Mouse (Mus musculus): ENCODE results near the gene Pigk.
"Not testable (repeated sequence)": the region's sequence is repeated elsewhere in the genome, so short reads cannot be mapped to it uniquely, and the experiment has no call there.

Pigk gene

GRCm38 (mm10) chr3:152763139-152763882, 49.4 kb downstream of the Pigk start:
- peak; percentile 63 to 81 for DNase-seq (ENCODE audit: inconsistent age in 2 of 2, low spot score in 1 of 2)

GRCm38 (mm10) chr3:152764516-152765312, 50.8 kb downstream of the Pigk start:
- DNase-seq (ENCODE audit: inconsistent age in 2 of 2, low spot score in 1 of 2) = no peak

DNA sequence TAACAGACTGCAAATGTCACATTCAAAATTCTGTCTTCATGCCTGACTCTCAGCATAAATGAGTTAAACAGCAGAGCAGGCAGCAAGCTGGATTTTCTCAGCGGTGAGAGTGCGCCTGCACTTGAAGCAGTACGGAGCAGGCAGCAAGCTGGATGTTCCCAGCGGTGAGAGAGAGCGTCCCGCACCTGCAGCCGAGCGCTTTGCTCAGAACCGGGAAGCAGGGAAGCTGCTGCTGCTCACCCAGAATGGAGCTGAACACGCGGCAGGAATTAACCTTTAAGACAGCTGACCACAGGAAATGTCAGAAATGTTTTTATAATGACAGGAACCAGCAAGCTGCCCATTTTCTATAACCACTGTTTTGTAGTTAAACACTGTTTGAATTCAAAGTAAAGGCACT, 53.6 kb downstream of the Pigk start:
- no peak for DNase-seq (ENCODE audit: inconsistent age in 2 of 2, low spot score in 1 of 2)

DNA sequence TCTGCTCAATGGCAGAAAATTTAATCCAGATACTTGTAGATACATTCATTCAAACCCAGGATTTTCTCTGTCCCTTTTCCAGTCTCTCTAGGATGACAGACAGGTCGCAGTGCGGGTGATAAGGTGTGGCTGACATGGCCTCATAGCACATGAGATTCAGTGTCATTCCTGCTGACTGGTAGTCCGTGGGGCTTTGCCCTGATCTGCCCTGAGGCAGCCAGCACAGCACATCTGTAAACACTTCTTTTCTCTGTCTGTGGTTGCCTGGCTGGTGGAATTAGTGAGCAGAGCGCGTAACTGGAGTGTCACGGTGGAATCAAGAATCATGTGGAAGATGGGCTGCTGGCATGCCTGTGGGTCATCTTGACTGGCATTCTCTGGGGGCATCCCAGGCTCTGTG, 56.2 kb downstream of the Pigk start:
- no peak for DNase-seq (ENCODE audit: inconsistent age in 2 of 2, low spot score in 1 of 2)

DNA sequence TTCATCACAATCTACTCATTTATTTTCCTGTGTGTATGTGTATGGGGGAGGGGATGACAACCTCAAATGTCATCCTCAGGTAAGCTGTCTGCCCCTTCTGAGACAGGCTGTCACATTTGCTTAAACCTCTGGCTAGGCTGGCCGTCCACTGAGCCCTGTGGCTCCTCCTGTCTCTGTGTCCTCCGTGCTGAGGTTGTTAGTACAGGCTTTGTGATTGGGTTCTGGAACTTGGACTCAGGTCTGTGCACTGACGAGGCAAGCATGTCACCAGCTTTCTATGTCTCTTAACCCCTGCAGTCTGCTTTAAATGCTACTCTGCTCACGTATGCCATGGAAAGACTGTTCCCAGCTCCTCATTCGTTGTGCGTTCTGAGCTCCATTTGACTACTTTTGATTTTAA, 62.5 kb downstream of the Pigk start:
- DNase-seq (ENCODE audit: inconsistent age in 2 of 2, low spot score in 1 of 2) = no peak

DNA sequence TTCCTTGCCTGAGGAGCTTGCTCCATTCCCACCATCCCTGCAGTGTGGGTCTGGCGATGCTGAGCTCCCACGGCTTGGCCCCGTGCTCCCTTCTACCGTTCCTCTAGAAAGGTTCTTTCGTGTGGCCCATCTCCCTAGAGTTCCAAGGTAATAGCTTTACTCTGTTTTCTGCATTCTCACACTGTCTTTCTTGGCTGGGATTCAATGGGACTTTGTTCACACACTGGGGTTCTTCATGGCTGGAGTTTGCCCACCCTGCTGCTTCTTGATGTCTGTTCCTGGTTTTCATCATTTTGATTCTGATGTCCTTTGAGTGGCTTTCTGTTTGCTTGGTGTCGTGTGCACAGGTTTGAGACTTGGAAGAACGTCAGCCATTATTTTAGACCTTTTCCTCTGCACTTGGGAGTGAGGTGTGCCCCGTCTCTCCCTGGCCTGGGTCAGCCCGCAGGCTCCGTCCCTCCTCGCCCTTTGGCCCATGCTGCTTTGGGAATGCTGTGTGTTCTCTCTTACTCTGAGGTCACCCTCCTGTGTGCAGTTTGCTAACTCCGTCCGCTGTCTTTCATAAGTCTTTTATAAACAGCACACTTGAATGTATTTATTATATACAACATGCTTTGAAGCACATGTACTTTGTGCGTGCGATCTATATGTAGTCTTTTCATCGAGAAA, 63.1 kb downstream of the Pigk start:
- DNase-seq (ENCODE audit: inconsistent age in 2 of 2, low spot score in 1 of 2) = no peak

GRCm38 (mm10) chr3:152779819-152780218, 65.9 kb downstream of the Pigk start:
- DNase-seq (ENCODE audit: inconsistent age in 2 of 2, low spot score in 1 of 2) = no peak

- peak; percentile 49 to 83 for DNase-seq (ENCODE audit: inconsistent age in 2 of 2, low spot score in 1 of 2)
Observed at GRCm38 (mm10) chr3:152783792-152784191, 69.9 kb downstream of the Pigk start.

DNA sequence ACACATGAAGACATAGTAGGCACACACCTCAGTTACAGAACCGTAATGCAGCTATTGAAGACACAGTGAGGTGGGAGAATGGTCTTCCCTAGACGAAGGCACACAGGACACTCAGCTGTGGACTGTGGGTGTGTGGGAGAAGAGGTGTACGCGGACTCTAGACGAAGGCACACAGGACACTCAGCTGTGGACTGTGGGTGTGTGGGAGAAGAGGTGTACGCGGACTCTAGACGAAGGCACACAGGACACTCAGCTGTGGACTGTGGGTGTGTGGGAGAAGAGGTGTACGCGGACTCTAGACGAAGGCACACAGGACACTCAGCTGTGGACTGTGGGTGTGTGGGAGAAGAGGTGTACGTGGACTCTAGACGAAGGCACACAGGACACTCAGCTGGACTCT, 70.5 kb downstream of the Pigk start:
- not testable (repeated sequence) for DNase-seq (ENCODE audit: inconsistent age in 2 of 2, low spot score in 1 of 2)

DNA sequence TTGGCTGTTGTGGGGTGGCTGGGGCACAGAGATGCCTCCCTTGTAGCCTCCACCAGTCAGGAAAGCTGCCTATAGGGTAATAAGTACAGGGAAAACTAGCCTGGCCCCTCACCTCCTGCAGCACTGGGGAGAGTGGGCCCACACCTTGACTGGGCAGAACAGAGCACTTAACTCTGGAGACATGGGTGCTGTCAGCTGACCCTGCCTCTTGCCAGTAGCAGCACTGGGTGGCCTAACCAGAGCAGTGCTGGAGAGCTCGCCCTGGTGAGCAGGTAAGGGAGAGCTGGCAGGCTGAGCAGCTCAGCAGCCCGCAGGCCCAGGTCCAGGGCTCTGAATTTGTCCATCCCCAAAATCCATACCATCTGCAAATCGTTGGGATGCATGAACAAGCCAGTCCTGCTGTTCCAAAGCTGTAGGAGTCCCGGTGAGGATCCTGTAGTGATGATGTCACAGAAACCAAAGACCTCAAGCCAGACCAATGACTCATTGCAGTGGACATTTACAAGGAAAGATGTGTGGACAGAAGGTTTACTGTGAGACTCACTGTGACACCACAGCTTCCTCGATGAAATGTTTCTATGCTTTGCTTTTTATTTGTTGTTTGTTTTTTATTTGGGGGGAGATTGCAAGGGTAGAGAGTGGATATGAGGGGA, 74.5 kb downstream of the Pigk start:
- not testable (repeated sequence) for DNase-seq (ENCODE audit: inconsistent age in 2 of 2, low spot score in 1 of 2)

DNA sequence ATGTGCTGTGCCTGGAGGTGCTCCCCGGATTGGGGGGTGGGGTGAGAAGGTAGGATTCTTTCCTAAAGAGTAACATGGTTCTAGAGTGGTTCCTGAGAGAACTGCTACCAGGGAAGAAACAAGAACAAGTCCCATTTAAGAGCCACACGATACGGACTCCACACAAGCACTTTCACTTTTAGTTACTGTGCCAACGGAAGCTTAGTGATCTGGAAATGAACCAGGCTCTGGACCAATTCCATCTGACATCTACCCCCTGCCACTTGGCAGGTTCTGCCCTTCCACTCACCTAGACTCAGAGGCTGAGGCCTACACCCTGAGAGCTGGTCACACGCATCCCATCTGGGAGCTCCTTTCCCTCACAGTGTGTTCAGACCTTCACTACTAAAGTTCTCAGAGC, 78.7 kb downstream of the Pigk start:
- no peak for DNase-seq (ENCODE audit: inconsistent age in 2 of 2, low spot score in 1 of 2)

DNA sequence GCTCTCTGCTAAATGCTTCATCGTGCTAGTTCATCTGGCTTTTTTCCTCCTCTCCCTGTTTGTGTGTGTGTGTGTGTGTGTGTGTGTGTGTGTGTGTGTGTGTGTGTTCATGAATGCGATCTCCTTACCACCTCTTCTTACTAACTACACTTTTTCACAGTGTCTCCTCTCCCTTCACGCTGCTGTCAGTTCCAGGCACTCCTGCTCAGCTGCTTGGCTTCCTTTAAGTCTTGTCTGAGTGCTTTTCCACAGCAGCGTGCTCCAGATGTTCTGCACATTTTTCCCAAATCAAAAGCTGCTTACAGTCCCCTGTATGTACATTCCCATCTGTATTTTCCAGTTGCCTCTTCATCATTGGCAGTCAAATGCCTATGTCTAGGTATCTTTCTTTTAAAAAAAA, 79.1 kb downstream of the Pigk start:
- no peak for DNase-seq (ENCODE audit: inconsistent age in 2 of 2, low spot score in 1 of 2)

DNA sequence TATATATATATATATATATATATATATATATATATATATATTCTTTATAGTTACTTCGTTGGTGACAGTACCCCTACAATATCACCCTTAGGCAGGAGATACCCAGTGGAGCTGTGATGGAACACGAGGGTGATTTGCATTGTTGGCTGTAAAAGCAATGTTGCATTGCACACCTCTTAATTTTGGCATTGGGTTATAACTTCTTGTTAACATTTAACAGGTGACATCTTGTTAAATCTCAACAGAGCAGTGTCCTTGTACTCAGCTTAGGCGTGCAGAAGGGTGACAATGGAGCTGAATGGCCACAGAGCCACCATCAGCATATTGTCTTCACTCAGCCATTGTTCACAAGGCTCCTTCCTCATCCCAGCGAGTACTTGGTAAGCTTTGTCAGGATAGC, 82.3 kb downstream of the Pigk start:
- no peak for DNase-seq (ENCODE audit: inconsistent age in 2 of 2, low spot score in 1 of 2)

DNA sequence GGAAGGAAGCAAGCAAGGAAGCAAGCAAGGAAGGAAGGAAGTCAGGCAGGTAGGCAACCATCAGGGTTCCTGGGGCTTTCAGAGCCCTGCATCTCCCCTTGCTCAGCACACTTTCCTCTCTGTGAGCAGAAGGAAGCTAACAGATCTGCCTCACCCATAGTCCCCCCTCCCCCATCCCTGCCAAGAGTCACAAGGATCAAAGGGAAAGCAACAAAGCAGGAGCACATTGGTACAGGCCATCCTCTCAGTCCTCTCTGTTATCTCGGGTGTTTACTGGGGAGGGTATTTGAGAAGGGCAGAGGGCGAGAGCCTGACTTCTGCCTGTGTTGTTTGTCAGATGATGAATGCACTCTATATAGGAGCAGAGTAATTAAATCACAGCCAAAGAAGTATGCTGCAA, 83.5 kb downstream of the Pigk start:
- DNase-seq (ENCODE audit: inconsistent age in 2 of 2, low spot score in 1 of 2) = no peak

DNA sequence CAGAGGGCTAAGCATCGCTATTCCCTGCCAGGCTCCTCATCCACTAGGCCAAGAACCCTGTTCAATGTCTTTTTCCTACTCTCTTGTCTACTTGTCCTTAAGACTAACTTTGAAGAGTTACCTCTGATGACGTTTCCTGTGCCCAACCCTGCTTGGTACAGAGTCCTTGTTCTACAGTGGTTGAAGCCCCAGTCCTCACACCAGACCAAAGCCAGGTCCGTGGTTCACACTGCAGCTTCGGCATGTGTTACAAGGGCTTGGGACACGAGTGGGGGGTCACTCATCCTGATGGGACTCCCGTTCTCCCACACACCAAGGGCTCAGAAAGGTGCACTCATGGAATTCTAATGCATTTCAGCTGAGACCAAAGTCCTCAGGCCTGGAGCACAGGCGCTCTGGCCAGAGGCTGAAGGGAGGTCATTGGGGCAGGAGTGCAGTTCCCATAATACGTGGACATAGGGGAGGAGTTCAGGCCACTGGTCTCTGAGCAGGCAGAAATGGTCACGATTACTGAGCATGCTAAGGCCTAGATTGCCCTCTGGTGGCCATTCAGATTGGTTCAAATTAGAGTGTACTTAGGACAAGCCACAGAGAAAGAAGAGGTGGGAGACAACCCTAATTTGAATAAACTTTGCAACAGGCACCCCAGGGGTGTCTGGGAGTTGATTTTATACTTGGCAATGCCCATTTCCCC, 86.0 kb downstream of the Pigk start:
- peak in 1 of 2 experiments; percentile 77 for DNase-seq (ENCODE audit: inconsistent age in 2 of 2, low spot score in 1 of 2)

GRCm38 (mm10) chr3:152813905-152814304, 100.0 kb downstream of the Pigk start:
- peak; percentile 52 to 71 for DNase-seq (ENCODE audit: inconsistent age in 2 of 2, low spot score in 1 of 2)

- DNase-seq (ENCODE audit: inconsistent age in 2 of 2, low spot score in 1 of 2) = no peak
Observed at GRCm38 (mm10) chr3:152815110-152815509, 101.2 kb downstream of the Pigk start.

GRCm38 (mm10) chr3:152820406-152820805, 106.5 kb downstream of the Pigk start:
- DNase-seq (ENCODE audit: inconsistent age in 2 of 2, low spot score in 1 of 2) = no peak

GRCm38 (mm10) chr3:152821202-152821601, 107.3 kb downstream of the Pigk start:
- DNase-seq (ENCODE audit: inconsistent age in 2 of 2, low spot score in 1 of 2) = peak; percentile 73 to 88

GRCm38 (mm10) chr3:152831377-152831776, 117.5 kb downstream of the Pigk start:
- no peak for DNase-seq (ENCODE audit: inconsistent age in 2 of 2, low spot score in 1 of 2)

DNA sequence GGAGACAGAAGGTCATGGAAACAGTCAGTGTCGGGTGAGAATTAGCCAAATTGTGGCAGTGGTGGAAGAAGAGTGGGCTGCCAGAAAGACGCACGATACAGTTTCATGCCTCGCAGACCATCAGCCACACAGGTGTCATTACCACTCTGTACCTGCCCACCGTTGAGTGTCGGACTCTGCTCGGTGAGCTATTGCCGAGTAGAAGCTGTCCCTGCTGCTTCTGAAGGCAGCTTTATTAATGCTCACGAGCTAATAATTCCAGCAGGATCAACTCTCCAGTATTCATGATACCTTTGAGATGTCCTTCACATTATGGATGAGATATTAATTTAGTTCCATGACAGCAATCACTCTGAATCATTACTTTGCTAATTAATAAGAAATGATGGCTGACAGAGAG, 118.1 kb downstream of the Pigk start:
- no peak for DNase-seq (ENCODE audit: inconsistent age in 2 of 2, low spot score in 1 of 2)

All from adrenal gland, adult (tissue).